Mouse (Mus musculus) adrenal gland, postnatal 36 days (tissue): ENCODE measurements around the gene Tbcel. TPM values are rescaled to one million over a fixed set of nuclear protein-coding genes. Genes with fewer than 3 reads are reported as not detected.

ENCODE experiments used
- DNase-seq, 2 experiments: peaks; one replicate each; pipeline ENCODE4 v3.0.0; 2021; ENCODE audit warnings: mixed read lengths in 1 of 2
- microRNA-seq: library from miRNA; unstranded; fragments of <30 nt; microRNA quantifications from one replicate; pipeline ENCODE4 v1.2.0, GENCODE M21; 2021
- total RNA-seq, 2 experiments: library from RNA; stranded (reverse); gene quantifications; 2 replicates each; pipeline ENCODE4 v1.2.3; 2021

Tbcel gene
- total RNA-seq, 2 experiments from 2014 or later, result 50.0 to 76.7 TPM

- peak in 1 of 2 experiments; percentile 23 for DNase-seq
Measured at GRCm38 (mm10) chr9:42385656-42386055, 122.0 kb downstream of the Tbcel start.

GRCm38 (mm10) chr9:42382628-42383347 is 124.8 kb downstream of the Tbcel start:
- no peak for DNase-seq

GRCm38 (mm10) chr9:42382063-42382462 is 125.5 kb downstream of the Tbcel start:
- DNase-seq, result no peak

GRCm38 (mm10) chr9:42378071-42378470 is 129.5 kb downstream of the Tbcel start:
- peak; percentile 2 to 36 for DNase-seq

- no peak for DNase-seq
Measured at GRCm38 (mm10) chr9:42377656-42378055, 130.0 kb downstream of the Tbcel start.

- DNase-seq, result no peak
Measured at GRCm38 (mm10) chr9:42371670-42372368, 135.8 kb downstream of the Tbcel start.

Small RNAs within 50 kb of the gene (microRNA-seq; reads per million reads assigned to microRNA genes)
- not detected for gene Gm44311

Other genes starting within 250 kb of the Tbcel start
- 10 to 100 TPM; 87.7 to 94.2 TPM for gene Sc5d, start 243.6 kb downstream of the Tbcel start, total RNA-seq
- under 1 TPM; 0.17 to 0.26 TPM for gene Tecta, start 107.9 kb downstream of the Tbcel start, total RNA-seq